Mouse (Mus musculus): ENCODE results near the gene Asb17. TPM values are rescaled to one million over a fixed set of nuclear protein-coding genes. Genes with fewer than 3 reads are reported as not detected.

Asb17 gene
- polyA plus RNA-seq, 1 experiment, result 0.16 TPM

DNA sequence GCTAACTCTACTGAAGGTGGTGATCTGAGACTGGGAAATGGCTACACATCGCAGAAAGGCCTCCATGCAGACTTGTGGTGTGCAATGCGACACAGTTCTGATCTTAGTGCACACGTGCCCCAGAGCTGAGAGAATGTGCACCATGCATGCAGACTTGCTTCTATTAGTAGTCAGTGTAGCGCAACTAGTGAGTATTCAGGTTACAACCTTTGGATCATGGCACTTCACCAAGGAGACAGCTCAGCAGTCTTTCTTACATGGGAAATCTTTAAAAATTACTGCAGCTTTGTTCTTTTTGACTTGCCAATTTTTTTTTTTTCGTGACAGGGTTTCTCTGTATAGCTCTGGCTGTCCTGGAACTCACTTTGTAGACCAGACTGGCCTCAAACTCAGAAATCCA is 27.4 kb downstream of the Asb17 start:
- no peak for DNase-seq (ENCODE audit: low read depth in 1 of 2, low spot score in 2 of 2)
- TF ChIP-seq POLR2A (IDR thresholded peaks at IDR 0.05; ENCODE audit: low read depth, low read length), result no peak
- no peak for TF ChIP-seq CTCF (IDR thresholded peaks at IDR 0.05; ENCODE audit: extremely low read depth, insufficient read depth, insufficient read length, insufficient replicate concordance)
- Histone ChIP-seq H3K4me1 (ENCODE audit: control insufficient read depth, insufficient read depth, insufficient read length) (no peaks in the 10 kb centered on the region), H3K4me3 (ENCODE audit: extremely low read depth, insufficient read depth, insufficient read length) (no peak overlapping the region), H3K27ac (ENCODE audit: insufficient read depth, low read length) (no peak overlapping the region), H3K27me3 (ENCODE audit: control insufficient read depth, insufficient read depth, low read length) (no peaks in the 10 kb centered on the region), H3K36me3 (ENCODE audit: control insufficient read depth, insufficient read depth, low read length) (no peaks in the 10 kb centered on the region)
- 89% methylated on average over 5 of the region's 5 CpGs for WGBS

DNA sequence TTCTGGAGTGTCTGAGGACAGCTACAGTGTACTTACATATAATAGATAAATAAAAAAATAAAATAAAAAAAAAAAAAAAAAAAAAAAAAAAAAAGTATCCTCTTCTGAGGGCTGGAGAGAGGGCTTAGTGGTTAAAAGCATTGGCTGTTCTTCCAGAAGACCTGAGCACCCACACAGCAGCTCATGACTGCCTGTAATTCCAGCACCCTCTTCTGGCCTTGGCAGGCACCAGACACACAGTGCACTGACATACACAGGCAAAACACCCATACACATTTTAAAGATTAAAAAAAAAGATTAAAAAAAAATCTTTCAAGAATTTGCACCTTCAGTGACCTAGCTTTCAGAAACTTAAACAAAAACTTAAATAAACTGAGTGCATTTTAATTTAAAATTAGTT is 42.3 kb downstream of the Asb17 start:
- Histone ChIP-seq H3K27ac (ENCODE audit: insufficient read depth, low read length) (no peak overlapping the region), H3K36me3 (ENCODE audit: control insufficient read depth, insufficient read depth, low read length) (no peaks in the 10 kb centered on the region), H3K4me1 (ENCODE audit: control insufficient read depth, insufficient read depth, insufficient read length) (no peaks in the 10 kb centered on the region), H3K27me3 (ENCODE audit: control insufficient read depth, insufficient read depth, low read length) (no peaks in the 10 kb centered on the region), H3K4me3 (ENCODE audit: extremely low read depth, insufficient read depth, insufficient read length) (no peak overlapping the region)
- TF ChIP-seq POLR2A (IDR thresholded peaks at IDR 0.05; ENCODE audit: low read depth, low read length) (no peak), CTCF (IDR thresholded peaks at IDR 0.05; ENCODE audit: extremely low read depth, insufficient read depth, insufficient read length, insufficient replicate concordance) (no peak)
- no peak for DNase-seq (ENCODE audit: low read depth in 1 of 2, low spot score in 2 of 2)

DNA sequence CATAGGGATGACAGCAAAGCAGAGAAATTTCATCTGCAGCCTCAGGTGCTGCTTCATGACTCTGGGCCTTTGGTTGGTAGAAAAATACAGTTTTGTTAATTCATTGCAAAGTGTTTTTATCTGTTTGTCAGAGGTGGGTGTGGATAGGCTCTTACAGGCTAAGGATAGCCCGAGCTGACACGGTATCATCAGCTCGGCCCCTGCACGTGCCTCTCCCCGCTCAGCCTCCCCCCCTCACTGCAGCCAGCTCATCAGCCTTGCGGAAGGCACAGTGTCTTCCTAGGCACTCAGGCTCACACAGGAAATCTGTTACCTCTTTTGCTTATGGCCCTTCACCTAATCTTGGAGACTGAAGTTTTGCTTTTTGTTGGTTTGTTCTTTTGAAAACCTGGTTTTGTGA is 44.1 kb downstream of the Asb17 start:
- no peaks in the 10 kb centered on the region for H3K4me1 ChIP-seq (ENCODE audit: control insufficient read depth, insufficient read depth, insufficient read length)
- H3K4me3 ChIP-seq (ENCODE audit: extremely low read depth, insufficient read depth, insufficient read length), result no peak overlapping the region
- DNase-seq (ENCODE audit: low read depth in 1 of 2, low spot score in 2 of 2), result no peak
- H3K36me3 ChIP-seq (ENCODE audit: control insufficient read depth, insufficient read depth, low read length), result no peaks in the 10 kb centered on the region
- 78% methylated on average over 6 of the region's 6 CpGs for WGBS
- TF ChIP-seq POLR2A (IDR thresholded peaks at IDR 0.05; ENCODE audit: low read depth, low read length), result no peak
- H3K27me3 ChIP-seq (ENCODE audit: control insufficient read depth, insufficient read depth, low read length), result no peaks in the 10 kb centered on the region
- H3K27ac ChIP-seq (ENCODE audit: insufficient read depth, low read length), result no peak overlapping the region

DNA sequence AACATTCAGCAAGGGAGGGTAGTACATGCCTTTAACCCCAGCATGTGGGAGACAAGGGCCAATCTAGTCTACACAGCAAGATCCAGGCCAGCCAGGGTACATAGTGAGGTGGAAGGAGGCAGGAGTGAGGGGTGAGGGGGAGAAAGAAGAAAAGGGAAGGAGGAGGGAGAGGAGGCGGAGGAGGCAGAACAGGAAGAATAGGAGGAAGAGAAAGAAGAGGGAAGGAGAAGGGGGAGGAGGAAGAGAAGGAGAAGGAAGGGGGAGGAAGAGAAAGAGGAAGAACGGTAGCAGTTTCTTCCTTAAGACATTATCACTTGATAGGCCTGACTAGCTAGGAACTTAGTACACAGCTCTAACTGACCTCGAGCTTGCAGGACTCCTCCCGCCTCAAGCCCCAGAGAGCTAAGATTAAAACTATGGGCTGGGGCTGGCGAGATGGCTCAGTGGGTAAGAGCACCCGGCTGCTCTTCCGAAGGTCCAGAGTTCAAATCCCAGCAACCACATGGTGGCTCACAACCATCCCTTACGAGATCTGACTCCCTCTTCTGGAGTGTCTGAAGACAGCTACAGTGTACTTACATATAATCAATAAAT is 45.3 kb downstream of the Asb17 start:
- H3K27ac ChIP-seq (ENCODE audit: insufficient read depth, low read length), result no peak overlapping the region
- TF ChIP-seq CTCF (IDR thresholded peaks at IDR 0.05; ENCODE audit: extremely low read depth, insufficient read depth, insufficient read length, insufficient replicate concordance) (no peak), POLR2A (IDR thresholded peaks at IDR 0.05; ENCODE audit: low read depth, low read length) (no peak)
- no peaks in the 10 kb centered on the region for H3K4me1 ChIP-seq (ENCODE audit: control insufficient read depth, insufficient read depth, insufficient read length)
- no peaks in the 10 kb centered on the region for H3K36me3 ChIP-seq (ENCODE audit: control insufficient read depth, insufficient read depth, low read length)
- H3K27me3 ChIP-seq (ENCODE audit: control insufficient read depth, insufficient read depth, low read length), result no peaks in the 10 kb centered on the region
- DNase-seq (ENCODE audit: low read depth in 1 of 2, low spot score in 2 of 2), result no peak
- H3K4me3 ChIP-seq (ENCODE audit: extremely low read depth, insufficient read depth, insufficient read length), result no peak overlapping the region
- 62% methylated on average over 8 of the region's 8 CpGs for WGBS

DNA sequence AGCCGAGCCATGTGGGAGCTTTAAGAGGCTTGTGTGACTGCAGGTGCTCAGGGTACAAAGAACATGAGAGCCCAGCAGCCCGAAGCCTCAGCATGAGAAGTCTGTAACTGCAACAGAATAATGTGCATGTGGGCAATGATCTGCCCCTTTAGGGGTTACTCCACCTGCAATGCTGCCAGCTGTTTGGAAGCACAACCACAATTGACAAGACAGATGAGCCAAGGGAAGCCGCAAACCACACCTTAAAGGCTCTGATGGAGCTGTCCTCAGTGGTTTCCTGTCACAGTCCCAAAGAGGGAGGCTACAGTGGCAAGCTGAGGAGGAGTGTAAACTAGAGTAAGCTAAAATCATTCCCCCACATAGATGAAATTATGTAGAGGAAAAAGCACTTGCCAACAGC is 51.4 kb downstream of the Asb17 start:
- Histone ChIP-seq H3K27ac (ENCODE audit: insufficient read depth, low read length) (no peak overlapping the region), H3K4me3 (ENCODE audit: extremely low read depth, insufficient read depth, insufficient read length) (no peak overlapping the region), H3K27me3 (ENCODE audit: control insufficient read depth, insufficient read depth, low read length) (no peaks in the 10 kb centered on the region), H3K36me3 (ENCODE audit: control insufficient read depth, insufficient read depth, low read length) (no peaks in the 10 kb centered on the region), H3K4me1 (ENCODE audit: control insufficient read depth, insufficient read depth, insufficient read length) (no peaks in the 10 kb centered on the region; the same call in 1 of the 2 replicates)
- DNase-seq (ENCODE audit: low read depth in 1 of 2, low spot score in 2 of 2), result peak in 1 of 2 experiments; percentile 14
- 17% methylated on average over 3 of the region's 3 CpGs for WGBS
- TF ChIP-seq CTCF (IDR thresholded peaks at IDR 0.05; ENCODE audit: extremely low read depth, insufficient read depth, insufficient read length, insufficient replicate concordance), result no peak
- TF ChIP-seq POLR2A (IDR thresholded peaks at IDR 0.05; ENCODE audit: low read depth, low read length), result no peak

DNA sequence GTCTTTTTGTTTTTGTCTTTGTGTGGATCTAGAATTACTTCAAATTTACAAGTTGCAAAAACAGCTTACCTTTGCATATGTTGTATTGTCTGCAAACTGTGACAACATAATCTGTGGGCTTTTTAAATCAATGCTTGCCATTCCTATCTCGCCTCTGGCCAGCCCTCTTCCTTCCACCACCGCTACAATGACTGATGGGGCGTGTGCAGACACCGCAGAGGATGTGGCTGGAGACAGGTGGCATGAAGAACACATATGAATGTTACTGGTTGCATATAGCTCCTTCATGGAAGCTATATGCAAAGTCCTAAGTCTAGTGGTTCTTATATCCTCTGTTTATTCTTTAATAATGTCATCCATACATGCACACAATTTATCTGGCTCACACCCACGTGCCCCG is 53.2 kb downstream of the Asb17 start:
- no peak for DNase-seq (ENCODE audit: low read depth in 1 of 2, low spot score in 2 of 2)
- Histone ChIP-seq H3K4me1 (ENCODE audit: control insufficient read depth, insufficient read depth, insufficient read length) (no peaks in the 10 kb centered on the region; the same call in 1 of the 2 replicates), H3K27ac (ENCODE audit: insufficient read depth, low read length) (no peak overlapping the region), H3K36me3 (ENCODE audit: control insufficient read depth, insufficient read depth, low read length) (no peaks in the 10 kb centered on the region), H3K27me3 (ENCODE audit: control insufficient read depth, insufficient read depth, low read length) (no peaks in the 10 kb centered on the region), H3K4me3 (ENCODE audit: extremely low read depth, insufficient read depth, insufficient read length) (no peak overlapping the region)
- 23% methylated on average over 6 of the region's 6 CpGs for WGBS
- TF ChIP-seq CTCF (IDR thresholded peaks at IDR 0.05; ENCODE audit: extremely low read depth, insufficient read depth, insufficient read length, insufficient replicate concordance), result no peak
- TF ChIP-seq POLR2A (IDR thresholded peaks at IDR 0.05; ENCODE audit: low read depth, low read length), result no peak

DNA sequence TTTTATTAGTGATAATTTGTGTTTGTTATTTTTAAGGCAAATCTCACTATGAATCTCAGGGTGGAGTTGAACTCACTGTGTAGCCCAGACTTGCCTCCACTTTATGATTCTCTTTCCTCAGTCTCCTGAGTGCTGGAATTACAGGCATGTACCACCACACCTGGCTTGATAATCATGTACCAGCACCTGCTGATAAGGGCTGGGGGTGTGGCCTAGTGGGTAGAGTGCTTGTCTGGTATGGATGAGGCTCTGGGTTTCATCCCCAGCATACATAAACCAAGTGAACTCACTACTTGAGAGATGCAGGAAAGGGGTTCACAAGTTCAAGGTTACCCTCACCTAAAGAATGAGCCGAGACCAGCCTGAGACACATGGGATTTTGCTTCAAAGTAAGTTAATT is 57.9 kb downstream of the Asb17 start:
- Histone ChIP-seq H3K27ac (ENCODE audit: insufficient read depth, low read length) (no peak overlapping the region), H3K36me3 (ENCODE audit: control insufficient read depth, insufficient read depth, low read length) (peaks cover 20% of the 10 kb centered on the region), H3K4me1 (ENCODE audit: control insufficient read depth, insufficient read depth, insufficient read length) (no peaks in the 10 kb centered on the region; the same call in 1 of the 2 replicates), H3K4me3 (ENCODE audit: extremely low read depth, insufficient read depth, insufficient read length) (no peak overlapping the region), H3K27me3 (ENCODE audit: control insufficient read depth, insufficient read depth, low read length) (no peaks in the 10 kb centered on the region)
- TF ChIP-seq POLR2A (IDR thresholded peaks at IDR 0.05; ENCODE audit: low read depth, low read length) (no peak), CTCF (IDR thresholded peaks at IDR 0.05; ENCODE audit: extremely low read depth, insufficient read depth, insufficient read length, insufficient replicate concordance) (no peak)
- DNase-seq (ENCODE audit: low read depth in 1 of 2, low spot score in 2 of 2), result no peak
- 90% methylated on average over 1 of the region's 1 CpGs for WGBS
